Mouse (Mus musculus): Measurements from ENCODE around the gene Btbd2. TPM values are rescaled to one million over a fixed set of nuclear protein-coding genes. Genes with fewer than 3 reads are reported as not detected.
"Not testable (repeated sequence)": the region's sequence is repeated elsewhere in the genome, so short reads cannot be mapped to it uniquely, and the experiment has no call there.

Gene Btbd2
- total RNA-seq, 2 experiments from 2014 or later, result 50.4 to 65.3 TPM

- peak; percentile 86 for DNase-seq
These were observed 13.0 kb upstream of the Btbd2 start for GRCm38 (mm10) chr10:80669737-80670485.

DNA sequence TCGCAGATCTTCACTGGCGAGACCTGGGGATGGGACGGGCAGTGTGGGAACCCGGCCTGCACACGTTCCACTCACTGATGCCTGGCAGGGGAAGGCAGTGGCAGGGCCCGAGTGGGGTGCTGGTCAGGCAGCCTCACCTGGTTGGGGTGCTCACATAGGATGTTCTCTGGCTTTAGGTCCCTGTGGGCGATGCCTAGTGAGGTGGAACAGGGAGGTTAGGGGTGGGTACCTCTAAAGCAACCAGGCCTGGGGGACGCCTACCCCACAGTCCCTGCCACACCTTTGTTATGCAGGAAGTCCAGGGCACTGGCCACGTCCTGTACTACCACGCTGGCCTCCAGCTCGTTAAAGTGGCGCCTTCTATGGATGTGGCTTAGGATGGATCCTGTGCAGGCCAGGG lies 12.1 kb upstream of the Btbd2 start:
- no peak for DNase-seq

GRCm38 (mm10) chr10:80668614-80669013 lies 11.7 kb upstream of the Btbd2 start:
- no peak for DNase-seq

DNA sequence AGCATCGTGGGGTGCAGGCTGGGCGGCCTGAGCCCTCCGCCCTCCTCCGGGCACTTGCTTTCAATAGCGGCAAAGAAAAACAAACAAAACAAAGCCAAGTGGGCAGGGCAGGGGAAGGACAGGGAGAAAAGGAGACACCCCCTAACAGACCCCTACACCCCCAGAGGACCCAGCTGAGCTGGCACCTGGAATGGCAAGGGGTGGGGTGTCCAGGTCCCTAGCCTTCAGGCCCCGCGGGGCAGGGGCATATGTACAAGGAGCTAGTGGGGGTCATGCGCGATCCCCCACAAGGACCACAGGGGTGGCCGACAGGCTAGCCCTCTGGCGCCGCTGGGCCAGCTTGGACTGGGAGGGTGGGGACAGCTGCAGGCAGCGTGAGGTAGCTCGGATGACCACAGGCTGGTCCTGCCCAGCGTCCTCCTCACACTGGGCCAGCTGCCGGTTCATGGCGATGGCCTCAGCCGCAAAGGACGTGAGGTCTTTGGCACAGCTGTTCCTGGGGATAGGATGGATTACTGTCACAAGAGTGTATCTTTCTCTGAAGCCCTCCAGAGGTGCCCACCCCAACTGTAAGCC lies 10.1 kb upstream of the Btbd2 start:
- DNase-seq, result no peak

DNA sequence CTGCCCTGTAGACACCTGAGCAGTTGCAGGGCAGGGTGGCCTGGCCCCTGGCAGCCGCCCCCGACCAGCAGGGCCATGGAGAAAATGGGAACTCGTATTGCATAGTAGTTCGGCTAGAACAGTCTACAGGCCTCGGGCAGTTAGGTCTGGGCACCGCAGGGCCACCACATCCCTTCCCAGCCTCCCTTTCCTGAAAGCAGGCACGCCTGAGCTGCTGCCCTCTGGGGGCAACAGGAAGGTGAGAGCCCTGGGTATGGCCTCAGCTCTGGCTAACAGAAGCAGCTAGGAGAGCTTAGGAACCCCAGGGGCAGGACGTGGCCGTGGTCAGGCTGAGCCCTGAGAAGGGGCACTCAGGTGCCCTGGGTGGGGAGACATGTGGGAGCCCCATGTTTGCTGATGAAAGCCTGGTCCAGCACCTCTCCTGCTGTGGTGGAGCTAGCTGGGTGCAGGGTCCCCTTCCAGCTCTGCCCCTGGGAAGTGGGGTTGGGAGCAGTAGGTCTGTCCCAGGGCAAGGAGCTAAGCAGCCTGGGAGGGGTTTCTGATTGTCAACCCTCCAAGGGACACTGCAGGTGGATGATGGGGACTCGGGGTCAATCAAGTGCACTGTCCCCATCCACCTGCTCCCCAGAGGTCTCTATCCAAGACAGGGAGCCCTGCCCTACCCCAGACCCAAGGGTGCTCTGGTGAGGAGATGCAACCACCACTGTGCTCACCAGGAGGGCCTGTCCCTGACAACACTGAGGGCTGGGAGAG lies 9.3 kb upstream of the Btbd2 start:
- no peak for DNase-seq

DNA sequence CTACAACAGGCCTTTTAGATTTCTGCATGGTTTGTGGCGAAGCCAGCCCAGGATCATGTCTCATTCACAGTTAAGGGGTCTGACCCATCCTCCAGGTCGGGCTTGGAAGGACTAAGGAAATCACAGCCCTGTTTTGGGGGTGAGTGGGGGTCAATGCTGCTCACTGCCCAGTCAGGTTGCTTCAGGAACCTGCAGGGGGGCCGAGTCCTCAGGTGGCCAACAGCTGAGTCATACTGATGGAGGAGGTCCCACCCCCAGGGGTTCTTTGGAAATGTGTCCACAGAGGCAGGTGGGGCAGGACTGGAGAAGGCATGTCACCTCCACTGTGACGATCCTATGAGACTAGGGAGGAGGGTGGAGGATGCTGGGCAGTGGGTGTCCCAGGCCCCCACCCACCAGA lies 8.6 kb upstream of the Btbd2 start:
- no peak for DNase-seq

- DNase-seq, result peak; percentile 87
These were observed 8.1 kb upstream of the Btbd2 start for GRCm38 (mm10) chr10:80665016-80665380.

GRCm38 (mm10) chr10:80664197-80665015 lies 7.5 kb upstream of the Btbd2 start:
- peak; percentile 91 for DNase-seq

DNA sequence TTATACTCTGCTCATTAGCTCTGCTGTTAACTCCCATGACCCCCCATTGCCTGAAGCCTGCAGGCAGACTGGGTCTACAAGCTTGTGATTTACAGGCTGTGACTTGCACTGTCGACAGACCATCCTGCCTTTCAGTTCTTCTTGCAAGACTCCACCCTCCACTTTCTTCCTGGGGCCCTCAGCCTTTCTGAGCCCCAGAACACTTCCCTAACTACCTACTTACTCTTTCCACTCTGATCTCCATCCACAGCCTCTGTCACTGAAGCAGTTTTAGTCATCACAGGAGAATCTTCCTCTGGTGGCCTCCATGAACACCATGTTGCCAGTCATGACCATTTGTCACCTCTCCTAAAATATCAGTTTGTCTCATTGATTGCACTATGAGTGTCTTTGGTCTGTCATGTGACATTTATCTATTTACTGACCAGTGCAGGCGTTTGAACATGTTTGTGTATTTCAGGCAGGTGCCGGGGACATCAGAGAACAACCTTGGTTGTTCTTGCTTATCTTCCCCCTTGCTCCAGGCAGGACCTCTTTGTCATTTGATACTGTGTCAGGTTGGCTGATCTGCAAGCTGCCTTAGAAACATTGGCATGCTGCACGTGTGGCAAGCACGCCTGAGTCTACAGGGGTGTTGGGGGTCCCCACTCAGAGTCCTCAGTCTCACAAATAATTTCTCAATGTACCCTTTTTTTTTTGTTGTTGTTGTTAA lies 6.8 kb upstream of the Btbd2 start:
- no peak for DNase-seq

DNA sequence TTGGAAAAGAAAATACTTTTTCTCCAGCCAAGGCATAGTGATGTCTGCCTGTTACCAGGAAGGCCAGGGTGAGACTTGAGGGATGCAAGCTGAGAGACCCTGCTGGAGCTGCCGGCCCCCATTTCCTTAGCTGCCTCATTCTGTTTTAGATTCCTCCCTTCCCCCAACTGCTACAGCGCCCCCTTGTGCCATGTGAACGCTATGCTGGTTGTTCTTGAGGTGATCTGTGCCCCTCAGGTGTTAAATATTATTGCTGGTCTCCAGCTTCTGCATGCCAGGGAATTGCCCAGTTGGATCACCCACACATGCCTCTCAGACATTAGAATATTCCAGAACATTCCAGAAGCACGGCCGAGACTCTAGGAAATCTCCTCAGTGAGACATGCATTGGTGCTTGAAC lies 4.3 kb upstream of the Btbd2 start:
- peak; percentile 64 for DNase-seq

- DNase-seq, result peak; percentile 87
These were observed 2.3 kb upstream of the Btbd2 start for GRCm38 (mm10) chr10:80659213-80659612.

DNA sequence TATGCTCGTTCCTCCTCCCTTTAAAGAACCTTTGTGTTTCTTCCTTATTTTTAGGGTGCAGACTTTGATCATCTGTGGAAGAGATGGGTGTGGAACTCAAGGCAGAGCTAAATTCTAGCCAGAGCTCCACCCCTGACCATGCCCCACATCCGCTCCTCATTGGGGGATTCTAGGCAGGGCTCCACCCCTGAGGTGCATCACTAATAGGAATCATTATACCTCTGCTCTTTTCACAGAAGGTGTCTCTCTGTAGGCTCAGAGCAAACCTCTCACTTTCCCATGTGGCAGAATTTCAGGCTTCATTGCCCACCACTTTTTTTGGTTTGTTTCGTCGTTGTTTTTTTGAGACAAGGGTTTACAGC lies 2.0 kb upstream of the Btbd2 start:
- DNase-seq, result no peak

DNA sequence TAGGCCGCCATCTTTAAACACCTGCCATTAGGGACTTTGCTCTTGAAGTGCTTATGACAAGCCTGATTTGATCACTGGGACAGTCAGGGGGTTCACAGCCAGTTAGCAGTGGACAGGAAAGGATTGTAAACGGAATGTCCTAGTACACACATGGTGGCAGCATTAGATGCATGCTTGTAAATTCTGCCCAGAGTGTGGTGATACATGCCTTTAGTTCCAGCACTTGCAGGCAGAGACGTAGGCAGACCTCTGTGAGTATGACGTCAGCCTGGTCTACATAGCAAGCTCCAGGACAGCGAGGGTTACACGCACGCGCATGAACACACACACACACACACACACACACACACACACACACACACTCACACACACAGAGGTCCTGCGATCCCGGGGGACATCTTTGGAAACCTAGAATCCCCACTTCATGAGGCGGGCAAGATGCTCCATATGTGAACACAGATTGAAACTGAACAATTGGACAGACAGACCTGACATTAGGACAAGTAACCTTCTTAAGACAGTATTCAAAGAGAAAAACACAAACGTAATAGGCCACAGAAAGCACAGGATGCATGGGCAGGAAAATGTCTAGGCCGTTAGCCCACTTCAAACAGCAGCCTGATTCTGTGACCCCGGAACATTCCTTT lies 1.4 kb upstream of the Btbd2 start:
- DNase-seq, result no peak

- peak; percentile 99 for DNase-seq
These were observed 575 bp downstream of the Btbd2 start for GRCm38 (mm10) chr10:80656130-80656862.

- DNase-seq, result no peak
These were observed 1.3 kb downstream of the Btbd2 start for GRCm38 (mm10) chr10:80655406-80656129.

GRCm38 (mm10) chr10:80654866-80655265 lies 2.0 kb downstream of the Btbd2 start:
- no peak for DNase-seq

DNA sequence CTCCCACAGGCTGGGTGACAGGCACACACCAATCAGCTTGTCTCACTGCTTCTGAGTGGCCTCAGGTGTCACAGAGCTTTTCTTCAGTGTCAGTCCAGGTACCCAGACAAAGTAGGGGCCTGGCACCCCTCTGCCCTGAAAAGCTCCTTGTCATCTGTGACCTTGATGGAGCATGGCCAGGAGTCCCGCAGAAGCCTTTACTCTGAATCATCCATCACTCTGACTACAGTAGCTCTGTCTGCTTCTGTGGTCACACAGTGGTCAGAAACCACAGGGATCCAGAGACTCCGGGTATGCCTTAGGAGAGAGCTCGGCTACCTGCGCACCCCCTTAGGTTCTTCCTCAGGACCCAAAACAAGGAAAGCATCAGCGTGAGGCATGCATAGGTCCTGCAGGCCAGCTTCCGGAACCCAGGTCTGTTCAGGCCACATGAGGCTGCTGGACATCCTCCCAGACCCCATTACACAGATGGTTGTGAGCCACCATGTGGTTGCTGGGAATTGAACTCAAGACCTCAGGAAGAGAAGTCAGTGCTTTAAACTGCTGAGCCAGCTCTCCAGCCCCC lies 3.6 kb downstream of the Btbd2 start:
- DNase-seq, result no peak

- DNase-seq, result no peak
These were observed 6.5 kb downstream of the Btbd2 start for GRCm38 (mm10) chr10:80650392-80650791.

- not testable (repeated sequence) for DNase-seq
These were observed 7.0 kb downstream of the Btbd2 start for GRCm38 (mm10) chr10:80649910-80650309.

DNA sequence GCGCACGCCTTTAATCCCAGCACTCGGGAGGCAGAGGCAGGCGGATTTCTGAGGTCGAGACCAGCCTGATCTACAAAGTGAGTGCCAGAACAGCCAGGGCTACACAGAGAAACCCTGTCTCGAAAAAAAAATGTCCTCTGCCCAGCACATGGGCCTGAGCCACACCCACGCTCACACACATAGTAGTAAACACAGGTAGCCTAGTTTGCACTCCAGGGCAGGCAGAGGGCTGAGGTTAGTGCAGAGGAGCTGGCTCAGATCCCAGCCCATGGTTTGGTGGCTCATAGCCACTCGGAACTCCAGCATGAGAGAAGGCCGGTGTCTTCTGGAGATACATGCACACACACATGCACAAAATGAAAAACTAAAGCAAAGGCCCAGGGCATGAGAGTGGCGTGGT lies 9.9 kb downstream of the Btbd2 start:
- DNase-seq, result no peak
